Mouse (Mus musculus) intestine, embryonic 15.5 days (tissue): Measurements from ENCODE around the gene Tent5d. TPM values are rescaled to one million over a fixed set of nuclear protein-coding genes. Genes with fewer than 3 reads are reported as not detected.

ENCODE experiments used
- ATAC-seq: fragments of 200-750 bp; cut with Nextera tagmentation; 2 replicates; pipeline ENCODE4 v1.8.0; 2017; ENCODE audit warnings: moderate TSS enrichment, moderate library complexity
- H3K27ac ChIP-seq: fragments of 300-500 bp; sonication (generic); 2 replicates; pipeline ENCODE4 v1.5.1; 2015; ENCODE audit warnings: mild to moderate bottlenecking, inconsistent platforms
- H3K27me3 ChIP-seq: fragments of 300-500 bp; sonication (generic); replicated peaks from 2 replicates; pipeline ENCODE4 v1.6.1; 2015; ENCODE audit warnings: inconsistent platforms
- H3K36me3 ChIP-seq: fragments of 300-500 bp; sonication (generic); 2 replicates; pipeline ENCODE4 v1.6.1; 2015; ENCODE audit warnings: inconsistent platforms
- H3K4me1 ChIP-seq: fragments of 300-500 bp; sonication (generic); replicated peaks from 2 replicates; pipeline ENCODE4 v1.6.1; 2015; ENCODE audit warnings: inconsistent platforms
- H3K4me2 ChIP-seq: fragments of 300-500 bp; sonication (generic); replicated peaks from 2 replicates; pipeline ENCODE4 v1.6.1; 2015; ENCODE audit warnings: mild to moderate bottlenecking, inconsistent platforms
- H3K4me3 ChIP-seq: fragments of 300-500 bp; sonication (generic); replicated peaks from 2 replicates; pipeline ENCODE4 v1.5.1; 2015; ENCODE audit warnings: inconsistent platforms
- H3K9ac ChIP-seq: fragments of 300-500 bp; sonication (generic); 2 replicates; pipeline ENCODE4 v1.6.1; 2015; ENCODE audit warnings: inconsistent platforms
- H3K9me3 ChIP-seq: fragments of 300-500 bp; sonication (generic); 2 replicates; pipeline ENCODE4 v1.6.1; 2016; ENCODE audit warnings: inconsistent platforms
- WGBS: fragments of 180-500 bp; shearing (Covaris S2); methylation state at CpG from one replicate; pipeline ENCODE4 v1.1.7; 2015; 5-methylcytosine and 5-hydroxymethylcytosine counted together
- polyA plus RNA-seq: library from polyadenylated mRNA; unstranded; fragments of >200 nt; fragmentation: Nextera tagmentation; extraction: Ambion mirVana; gene quantifications from 2 replicates; pipeline ENCODE4 v1.2.1, GENCODE M21; 2015

Tent5d gene
- polyA plus RNA-seq = not detected in 2 replicates

- Histone ChIP-seq H3K9me3 (no peaks in the 10 kb centered on the region), H3K4me1 (no peaks in the 10 kb centered on the region), H3K9ac (no peak within 1 kb of the TSS), H3K36me3 (no peaks in the 10 kb centered on the region), H3K4me3 (no peak within 1 kb of the TSS), H3K27ac (no peak within 1 kb of the TSS), H3K27me3 (no peaks in the 10 kb centered on the region), H3K4me2 (no peak within 1 kb of the TSS)
- WGBS = 82% methylated on average over 1 of the region's 1 CpGs
- no peak for ATAC-seq
Observed at GRCm38 (mm10) chrX:107792290-107792689, at the start of gene Tent5d. Gene Tent5d, plus strand, starts transcription at chrX:107792590.

- 27% methylated on average over 3 of the region's 3 CpGs for WGBS
- no peak overlapping the region for H3K27ac ChIP-seq
Observed at GRCm38 (mm10) chrX:107767896-107768295, 24.5 kb upstream of the Tent5d start.

GRCm38 (mm10) chrX:107790136-107790535 lies 2.3 kb upstream of the Tent5d start:
- Histone ChIP-seq H3K4me2 (no peak overlapping the region), H3K27ac (no peak overlapping the region), H3K36me3 (no peaks in the 10 kb centered on the region), H3K9ac (no peak overlapping the region), H3K9me3 (no peaks in the 10 kb centered on the region), H3K27me3 (no peaks in the 10 kb centered on the region), H3K4me1 (no peaks in the 10 kb centered on the region), H3K4me3 (no peak overlapping the region)
- WGBS = 77% methylated on average over 1 of the region's 1 CpGs
- no peak for ATAC-seq

More at GRCm38 (mm10) chrX:107767896-107768295, 24.5 kb upstream of the Tent5d start:
- H3K27me3 ChIP-seq = no peaks in the 10 kb centered on the region
- no peaks in the 10 kb centered on the region for H3K9me3 ChIP-seq
- no peak for ATAC-seq
- H3K9ac ChIP-seq = no peak overlapping the region
- H3K4me3 ChIP-seq = no peak overlapping the region
- H3K4me2 ChIP-seq = no peak overlapping the region
- no peaks in the 10 kb centered on the region for H3K4me1 ChIP-seq
- no peaks in the 10 kb centered on the region for H3K36me3 ChIP-seq

- H3K27me3 ChIP-seq = no peaks in the 10 kb centered on the region
- no peak for ATAC-seq
- H3K9ac ChIP-seq = no peak overlapping the region
- no peaks in the 10 kb centered on the region for H3K9me3 ChIP-seq
- WGBS = 26% methylated on average over 8 of the region's 8 CpGs
- H3K4me1 ChIP-seq = no peaks in the 10 kb centered on the region
- no peak overlapping the region for H3K4me2 ChIP-seq
- H3K27ac ChIP-seq = no peak overlapping the region
- no peaks in the 10 kb centered on the region for H3K36me3 ChIP-seq
- H3K4me3 ChIP-seq = no peak overlapping the region
Observed at GRCm38 (mm10) chrX:107790750-107791493, 1.5 kb upstream of the Tent5d start.

- Histone ChIP-seq H3K27ac (no peak overlapping the region), H3K4me3 (no peak overlapping the region), H3K27me3 (no peaks in the 10 kb centered on the region), H3K9ac (no peak overlapping the region), H3K9me3 (no peaks in the 10 kb centered on the region), H3K4me2 (no peak overlapping the region), H3K36me3 (no peaks in the 10 kb centered on the region), H3K4me1 (no peaks in the 10 kb centered on the region)
- ATAC-seq = no peak
- WGBS = 52% methylated on average over 1 of the region's 1 CpGs
Observed at GRCm38 (mm10) chrX:107795785-107796184, 3.4 kb downstream of the Tent5d start.

GRCm38 (mm10) chrX:107796919-107797318 lies 4.5 kb downstream of the Tent5d start:
- H3K27me3 ChIP-seq = no peaks in the 10 kb centered on the region
- no peak for ATAC-seq
- WGBS = 80% methylated on average over 2 of the region's 2 CpGs
- H3K4me2 ChIP-seq = no peak overlapping the region
- H3K4me3 ChIP-seq = no peak overlapping the region
- no peaks in the 10 kb centered on the region for H3K36me3 ChIP-seq
- no peak overlapping the region for H3K27ac ChIP-seq
- H3K9ac ChIP-seq = no peak overlapping the region
- H3K4me1 ChIP-seq = no peaks in the 10 kb centered on the region
- no peaks in the 10 kb centered on the region for H3K9me3 ChIP-seq

GRCm38 (mm10) chrX:107812120-107812519 lies 19.7 kb downstream of the Tent5d start:
- H3K9me3 ChIP-seq = no peaks in the 10 kb centered on the region
- H3K4me1 ChIP-seq = no peaks in the 10 kb centered on the region
- no peaks in the 10 kb centered on the region for H3K36me3 ChIP-seq
- H3K9ac ChIP-seq = no peak overlapping the region
- ATAC-seq = no peak
- no peak overlapping the region for H3K27ac ChIP-seq
- no peak overlapping the region for H3K4me2 ChIP-seq
- no peak overlapping the region for H3K4me3 ChIP-seq
- no peaks in the 10 kb centered on the region for H3K27me3 ChIP-seq

- Histone ChIP-seq H3K4me3 (peak overlapping the region; percentile 52), H3K27me3 (no peaks in the 10 kb centered on the region), H3K4me1 (no peaks in the 10 kb centered on the region), H3K9ac (peak overlapping the region; percentile 50), H3K9me3 (no peaks in the 10 kb centered on the region), H3K4me2 (peak overlapping the region; percentile 51), H3K27ac (0 out of 2 replicates have a peak overlapping the region, but pooled peaks have one; percentile 40), H3K36me3 (no peaks in the 10 kb centered on the region)
- ATAC-seq = peak; percentile 88
- 20% methylated on average over 32 of the region's 32 CpGs for WGBS
Observed at GRCm38 (mm10) chrX:107815502-107816217, 23.3 kb downstream of the Tent5d start.

GRCm38 (mm10) chrX:107816218-107816554 lies 23.8 kb downstream of the Tent5d start, which contains the start of gene 2610002M06Rik:
Gene 2610002M06Rik, minus strand, starts transcription at chrX:107816334.
- no peaks in the 10 kb centered on the region for H3K36me3 ChIP-seq
- 22% methylated on average over 28 of the region's 28 CpGs for WGBS
- peak; percentile 100 for ATAC-seq
- H3K27ac ChIP-seq = 0 out of 2 replicates have a peak within 1 kb of the TSS, but pooled peaks have one; percentile 40
- no peaks in the 10 kb centered on the region for H3K9me3 ChIP-seq
- peak within 1 kb of the TSS; percentile 52 for H3K4me3 ChIP-seq
- no peaks in the 10 kb centered on the region for H3K4me1 ChIP-seq
- no peaks in the 10 kb centered on the region for H3K27me3 ChIP-seq
- H3K4me2 ChIP-seq = peak within 1 kb of the TSS; percentile 51
- H3K9ac ChIP-seq = peak within 1 kb of the TSS; percentile 50

- ATAC-seq = no peak
- no peak overlapping the region for H3K9ac ChIP-seq
- no peak overlapping the region for H3K27ac ChIP-seq
- no peak overlapping the region for H3K4me3 ChIP-seq
- 80% methylated on average over 6 of the region's 6 CpGs for WGBS
- H3K9me3 ChIP-seq = no peaks in the 10 kb centered on the region
- H3K4me1 ChIP-seq = no peaks in the 10 kb centered on the region
- peak overlapping the region; percentile 49; the same call in 1 of the 2 replicates for H3K4me2 ChIP-seq
- H3K27me3 ChIP-seq = no peaks in the 10 kb centered on the region
- H3K36me3 ChIP-seq = no peaks in the 10 kb centered on the region
Observed at GRCm38 (mm10) chrX:107816726-107817125, 24.3 kb downstream of the Tent5d start.

- Histone ChIP-seq H3K4me1 (no peaks in the 10 kb centered on the region), H3K27ac (no peak overlapping the region), H3K36me3 (no peaks in the 10 kb centered on the region), H3K4me2 (no peak overlapping the region), H3K27me3 (no peaks in the 10 kb centered on the region), H3K9ac (no peak overlapping the region), H3K9me3 (no peaks in the 10 kb centered on the region), H3K4me3 (no peak overlapping the region)
- WGBS = 29% methylated on average over 4 of the region's 4 CpGs
- ATAC-seq = no peak
Observed at GRCm38 (mm10) chrX:107858165-107858564, 65.8 kb downstream of the Tent5d start.
